Mouse (Mus musculus) ES-Bruce4 (cell line): ENCODE measurements around the gene Rufy4. TPM values are rescaled to one million over a fixed set of nuclear protein-coding genes. Genes with fewer than 3 reads are reported as not detected.

Source experiments
- H3K27ac ChIP-seq: 2 replicates; pipeline ENCODE4 v1.5.1; 2012; ENCODE audit warnings: low read length, inconsistent platforms; ENCODE audit not compliant: insufficient read depth
- H3K27me3 ChIP-seq: 2 replicates; pipeline ENCODE4 v1.6.1; 2012; ENCODE audit warnings: mild to moderate bottlenecking, low read length, inconsistent platforms; ENCODE audit not compliant: control insufficient read depth, poor library complexity, insufficient read depth, severe bottlenecking
- H3K36me3 ChIP-seq: 2 replicates; pipeline ENCODE4 v1.6.1; 2012; ENCODE audit warnings: inconsistent platforms, mild to moderate bottlenecking, low read length, moderate library complexity; ENCODE audit not compliant: control insufficient read depth, poor library complexity, insufficient read depth, severe bottlenecking
- H3K4me1 ChIP-seq: one replicate; pipeline ENCODE4 v1.8.1; 2011; ENCODE audit warnings: low read length; ENCODE audit not compliant: control insufficient read depth, insufficient read depth
- H3K4me3 ChIP-seq: 2 replicates; pipeline ENCODE4 v1.5.1; 2011; ENCODE audit warnings: low read depth, mild to moderate bottlenecking, low read length
- H3K9ac ChIP-seq: 2 replicates; pipeline ENCODE4 v1.6.1; 2012; ENCODE audit warnings: low read depth, mild to moderate bottlenecking, inconsistent platforms; ENCODE audit not compliant: poor library complexity, severe bottlenecking
- H3K9me3 ChIP-seq: replicated peaks from 2 replicates; pipeline ENCODE4 v1.6.1; 2012; ENCODE audit warnings: mild to moderate bottlenecking, low read length, inconsistent platforms; ENCODE audit not compliant: control insufficient read depth, poor library complexity, insufficient read depth, severe bottlenecking
- CTCF ChIP-seq: IDR thresholded peaks from one replicate; pipeline ENCODE4 v1.8.1; 2011; ENCODE audit warnings: low read depth, low read length
- EP300 ChIP-seq: IDR thresholded peaks from 2 replicates; pipeline ENCODE4 v1.6.1; 2011; ENCODE audit warnings: low read depth, low read length; ENCODE audit not compliant: insufficient read depth
- POLR2A ChIP-seq: IDR thresholded peaks from one replicate; pipeline ENCODE4 v1.8.1; 2011; ENCODE audit warnings: low read length; ENCODE audit not compliant: insufficient read depth
- polyA plus RNA-seq: library from polyadenylated mRNA; stranded (reverse); fragments of >200 nt; gene quantifications from 2 replicates; pipeline ENCODE4 v1.2.4, GENCODE M21; 2011; ENCODE audit warnings: low read depth; ENCODE audit not compliant: missing spikeins, insufficient read depth, insufficient read length

The Rufy4 gene
- polyA plus RNA-seq, 1 experiment: not detected

DNA sequence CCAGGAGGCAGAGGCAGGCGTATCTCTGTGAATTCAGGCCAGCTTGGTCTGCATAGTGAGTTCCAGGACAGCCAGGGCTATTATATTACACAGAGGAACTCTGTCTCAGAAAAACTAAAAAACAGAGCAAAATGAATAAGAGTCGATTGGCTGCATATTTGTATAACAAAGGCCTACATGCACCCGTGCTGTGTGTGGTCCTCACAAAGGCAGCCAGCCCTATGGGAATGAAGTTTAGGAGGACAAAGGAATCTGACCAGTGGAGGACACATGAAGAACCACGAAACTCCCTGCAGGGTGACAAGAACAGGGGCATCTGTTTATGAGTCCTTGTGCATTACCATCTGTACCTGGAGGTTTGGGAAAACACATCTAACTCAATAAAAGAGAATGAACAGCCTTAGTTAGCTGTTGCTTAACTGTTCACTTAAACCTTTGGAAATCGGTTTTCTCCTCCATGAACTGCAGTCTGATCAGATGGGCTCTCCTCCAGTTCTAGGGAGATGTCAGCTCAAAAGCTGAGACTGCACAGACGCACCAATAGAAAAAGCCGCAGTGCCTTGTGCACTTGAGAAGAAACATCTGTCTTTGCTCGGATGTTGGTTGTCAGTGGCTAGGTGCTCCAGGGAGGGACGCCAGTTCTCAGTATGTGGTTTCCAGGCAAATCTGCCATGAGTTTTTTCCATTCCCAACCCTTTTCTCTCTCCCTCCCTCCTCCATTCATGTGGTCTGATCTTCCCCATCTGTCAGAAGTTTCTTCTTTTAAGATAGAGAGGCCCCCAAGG, 54.5 kb downstream of the Rufy4 start:
- H3K27me3 ChIP-seq: no peaks in the 10 kb centered on the region
- no peak overlapping the region for H3K9ac ChIP-seq
- no peaks in the 10 kb centered on the region for H3K36me3 ChIP-seq
- H3K4me3 ChIP-seq: no peak overlapping the region
- peaks cover 2% of the 10 kb centered on the region for H3K4me1 ChIP-seq
- TF ChIP-seq CTCF (no peak), EP300 (no peak), POLR2A (no peak)
- H3K27ac ChIP-seq: no peak overlapping the region
- no peaks in the 10 kb centered on the region for H3K9me3 ChIP-seq

DNA sequence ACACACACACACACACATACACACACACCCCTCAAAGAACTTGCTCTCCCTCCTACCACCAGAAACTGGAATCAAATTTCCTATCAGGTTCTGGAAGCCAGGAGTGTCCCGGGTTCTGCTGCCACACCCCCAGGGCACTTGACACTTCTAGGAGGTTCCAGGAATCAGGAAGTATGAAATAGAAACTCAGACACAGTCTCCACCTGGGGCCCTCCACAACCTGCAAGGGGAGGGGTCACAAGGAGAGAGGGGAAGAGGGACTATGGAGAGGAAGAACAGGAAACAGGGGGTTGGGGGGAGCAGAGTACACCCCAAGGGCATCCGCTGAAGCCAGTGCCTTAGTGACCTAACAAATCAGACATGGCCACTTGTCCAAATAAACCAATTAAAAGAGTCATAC, 56.1 kb downstream of the Rufy4 start:
- no peaks in the 10 kb centered on the region for H3K36me3 ChIP-seq
- no peak overlapping the region for H3K9ac ChIP-seq
- TF ChIP-seq CTCF (no peak), POLR2A (no peak), EP300 (no peak)
- H3K27ac ChIP-seq: no peak overlapping the region
- H3K4me3 ChIP-seq: no peak overlapping the region
- no peaks in the 10 kb centered on the region for H3K27me3 ChIP-seq
- no peaks in the 10 kb centered on the region for H3K9me3 ChIP-seq
- peaks cover 2% of the 10 kb centered on the region for H3K4me1 ChIP-seq

DNA sequence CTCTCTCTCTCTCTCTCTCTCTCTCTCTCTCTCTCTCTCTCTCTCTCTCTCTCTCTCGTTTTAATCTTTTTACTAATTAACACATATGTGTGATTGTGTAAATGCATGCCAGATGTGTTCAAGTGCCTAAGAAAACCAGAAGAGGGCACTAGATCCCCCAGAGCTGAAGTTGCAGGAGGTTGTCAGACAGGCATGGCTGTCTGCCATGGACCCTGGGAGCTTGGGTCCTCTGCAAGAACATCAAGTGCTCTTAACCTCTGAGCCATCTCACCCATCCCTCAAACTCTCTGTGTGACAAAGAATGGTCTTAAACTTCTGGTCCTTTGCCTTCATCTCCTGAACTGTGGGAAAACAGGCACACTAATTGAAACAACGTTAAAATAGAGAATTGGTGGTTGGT, 57.7 kb downstream of the Rufy4 start:
- Histone ChIP-seq H3K36me3 (no peaks in the 10 kb centered on the region), H3K4me1 (no peaks in the 10 kb centered on the region), H3K4me3 (no peak overlapping the region), H3K9ac (no peak overlapping the region), H3K27ac (no peak overlapping the region), H3K9me3 (no peaks in the 10 kb centered on the region), H3K27me3 (no peaks in the 10 kb centered on the region)
- TF ChIP-seq EP300 (no peak), POLR2A (no peak), CTCF (peak; percentile 34)

DNA sequence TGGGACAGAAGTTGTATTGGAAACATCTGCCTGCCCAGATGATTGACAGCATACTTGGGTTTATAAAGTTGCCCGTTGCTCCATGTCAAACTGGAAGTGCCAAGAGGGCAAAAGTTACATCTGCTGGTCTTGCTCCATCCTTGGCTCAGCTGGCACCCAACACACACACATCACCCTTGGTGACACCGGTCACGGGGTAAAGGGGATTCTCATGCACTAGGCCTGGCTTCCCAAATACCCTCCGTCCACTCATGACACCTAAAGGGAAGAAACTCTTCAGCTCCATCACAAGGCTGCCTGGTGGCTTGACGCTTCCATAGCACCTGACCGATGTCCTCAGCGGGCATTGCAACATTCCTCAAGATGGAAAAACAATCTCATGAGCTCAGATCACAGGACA, 65.1 kb downstream of the Rufy4 start:
- no peaks in the 10 kb centered on the region for H3K36me3 ChIP-seq
- H3K4me3 ChIP-seq: no peak overlapping the region
- no peak for TF ChIP-seq EP300
- TF ChIP-seq POLR2A: no peak
- no peak for TF ChIP-seq CTCF
- H3K9me3 ChIP-seq: no peaks in the 10 kb centered on the region
- H3K27me3 ChIP-seq: no peaks in the 10 kb centered on the region
- H3K4me1 ChIP-seq: no peaks in the 10 kb centered on the region
- no peak overlapping the region for H3K27ac ChIP-seq
- H3K9ac ChIP-seq: no peak overlapping the region

DNA sequence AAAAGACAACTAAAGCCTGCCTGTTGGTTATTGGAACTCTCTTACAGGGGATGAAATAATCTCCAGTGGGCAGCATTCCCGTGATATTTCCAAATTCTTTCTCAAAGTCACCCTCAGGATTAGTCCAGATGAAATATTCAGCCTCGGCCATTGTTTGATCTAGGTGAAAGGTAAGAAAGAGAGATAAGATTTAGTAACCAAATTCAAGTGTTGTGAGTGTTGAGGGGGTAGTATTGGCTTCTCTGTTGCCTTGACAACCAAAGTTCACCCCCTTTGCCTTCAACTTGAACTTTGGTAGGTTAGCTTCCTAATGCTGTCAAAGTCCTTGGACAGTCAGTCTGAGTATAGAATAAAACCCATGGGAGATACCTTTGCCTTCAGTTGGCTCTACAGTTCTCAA, 67.4 kb downstream of the Rufy4 start:
- H3K27me3 ChIP-seq: no peaks in the 10 kb centered on the region
- no peak overlapping the region for H3K4me3 ChIP-seq
- H3K4me1 ChIP-seq: no peaks in the 10 kb centered on the region
- TF ChIP-seq POLR2A (no peak), EP300 (no peak), CTCF (no peak)
- H3K9me3 ChIP-seq: no peaks in the 10 kb centered on the region
- H3K9ac ChIP-seq: no peak overlapping the region
- H3K27ac ChIP-seq: no peak overlapping the region
- H3K36me3 ChIP-seq: no peaks in the 10 kb centered on the region

GRCm38 (mm10) chr1:74194445-74194844, 69.1 kb downstream of the Rufy4 start, which contains the start of gene Cxcr1:
Gene Cxcr1 (minus strand): TSS chr1:74194631.
- Histone ChIP-seq H3K9me3 (no peaks in the 10 kb centered on the region), H3K4me3 (no peak within 1 kb of the TSS), H3K27me3 (no peaks in the 10 kb centered on the region), H3K9ac (no peak within 1 kb of the TSS), H3K27ac (no peak within 1 kb of the TSS), H3K36me3 (no peaks in the 10 kb centered on the region), H3K4me1 (no peaks in the 10 kb centered on the region)
- TF ChIP-seq EP300 (no peak), CTCF (no peak), POLR2A (no peak)
